Mouse (Mus musculus): ENCODE results near the gene Mkrn1. TPM values are rescaled to one million over a fixed set of nuclear protein-coding genes. Genes with fewer than 3 reads are reported as not detected.
"Not testable (repeated sequence)": the region's sequence is repeated elsewhere in the genome, so short reads cannot be mapped to it uniquely, and the experiment has no call there.

The Mkrn1 gene
- polyA plus RNA-seq, 1 experiment from 2014 or later, result 116 TPM

- Histone ChIP-seq H3K4me3 (no peak overlapping the region), H3K27me3 (ENCODE audit: insufficient read depth, poor library complexity, severe bottlenecking) (peaks cover 9% of the 10 kb centered on the region; the same call in 1 of the 2 replicates), H3K9me3 (no peaks in the 10 kb centered on the region), H3K36me3 (no peaks in the 10 kb centered on the region), H3K4me1 (replicated peaks) (peaks cover 8% of the 10 kb centered on the region), H3K27ac (no peak overlapping the region)
- WGBS, result 85% methylated on average over 2 of the region's 2 CpGs
- DNase-seq (ENCODE audit: low spot score), result no peak
Measured at GRCm38 (mm10) chr6:39425181-39425580, 4.9 kb upstream of the Mkrn1 start.

- no peak overlapping the region for H3K4me3 ChIP-seq
- peaks cover 9% of the 10 kb centered on the region; the same call in 1 of the 2 replicates for H3K27me3 ChIP-seq (ENCODE audit: insufficient read depth, poor library complexity, severe bottlenecking)
Measured at GRCm38 (mm10) chr6:39423686-39424085, 3.4 kb upstream of the Mkrn1 start.

GRCm38 (mm10) chr6:39423130-39423551 lies 2.9 kb upstream of the Mkrn1 start:
- Histone ChIP-seq H3K27ac (no peak overlapping the region), H3K9me3 (no peaks in the 10 kb centered on the region), H3K4me1 (replicated peaks) (peaks cover 18% of the 10 kb centered on the region), H3K27me3 (ENCODE audit: insufficient read depth, poor library complexity, severe bottlenecking) (peaks cover 9% of the 10 kb centered on the region; the same call in 1 of the 2 replicates), H3K36me3 (no peaks in the 10 kb centered on the region), H3K4me3 (no peak overlapping the region)
- WGBS, result 73% methylated on average over 6 of the region's 6 CpGs
- DNase-seq (ENCODE audit: low spot score), result no peak

More at GRCm38 (mm10) chr6:39423686-39424085, 3.4 kb upstream of the Mkrn1 start:
- peaks cover 12% of the 10 kb centered on the region for H3K4me1 ChIP-seq (replicated peaks)
- 92% methylated on average over 7 of the region's 7 CpGs for WGBS
- no peaks in the 10 kb centered on the region for H3K36me3 ChIP-seq
- no peak for DNase-seq (ENCODE audit: low spot score)
- H3K27ac ChIP-seq, result no peak overlapping the region
- no peaks in the 10 kb centered on the region for H3K9me3 ChIP-seq

- H3K36me3 ChIP-seq, result peaks cover 12% of the 10 kb centered on the region; the same call in 1 of the 2 replicates
- H3K4me1 ChIP-seq (replicated peaks), result peaks cover 23% of the 10 kb centered on the region
- H3K27me3 ChIP-seq (ENCODE audit: insufficient read depth, poor library complexity, severe bottlenecking), result peaks cover 9% of the 10 kb centered on the region; the same call in 1 of the 2 replicates
- peak overlapping the region; percentile 98 for H3K4me3 ChIP-seq
- H3K27ac ChIP-seq, result peak overlapping the region; percentile 96; the same call in 1 of the 2 replicates
- WGBS, result 50% methylated on average over 4 of the region's 4 CpGs
- H3K9me3 ChIP-seq, result no peaks in the 10 kb centered on the region
- DNase-seq (ENCODE audit: low spot score), result no peak
Measured at GRCm38 (mm10) chr6:39420867-39421266, 605 bp upstream of the Mkrn1 start.

GRCm38 (mm10) chr6:39419386-39419850 lies 844 bp downstream of the Mkrn1 start:
- no peak for DNase-seq (ENCODE audit: low spot score)
- H3K27ac ChIP-seq, result peak overlapping the region; percentile 96
- H3K27me3 ChIP-seq (ENCODE audit: insufficient read depth, poor library complexity, severe bottlenecking), result peaks cover 9% of the 10 kb centered on the region; the same call in 1 of the 2 replicates
- peaks cover 14% of the 10 kb centered on the region; the same call in 1 of the 2 replicates for H3K36me3 ChIP-seq
- peaks cover 23% of the 10 kb centered on the region for H3K4me1 ChIP-seq (replicated peaks)
- peak overlapping the region; percentile 98 for H3K4me3 ChIP-seq
- H3K9me3 ChIP-seq, result no peaks in the 10 kb centered on the region
- WGBS, result under 1% methylated on average over 43 of the region's 43 CpGs

- not testable (repeated sequence) for H3K27me3 ChIP-seq (ENCODE audit: insufficient read depth, poor library complexity, severe bottlenecking); H3K27ac ChIP-seq; H3K4me3 ChIP-seq; DNase-seq (ENCODE audit: low spot score); H3K9me3 ChIP-seq
- Histone ChIP-seq H3K4me1 (replicated peaks) (peaks cover 23% of the 10 kb centered on the region), H3K36me3 (peaks cover 14% of the 10 kb centered on the region; the same call in 1 of the 2 replicates)
Measured at GRCm38 (mm10) chr6:39416654-39417053, 3.6 kb downstream of the Mkrn1 start.

GRCm38 (mm10) chr6:39415762-39416161 lies 4.5 kb downstream of the Mkrn1 start:
- WGBS, result 53% methylated on average over 3 of the region's 5 CpGs
- H3K9me3 ChIP-seq, result no peaks in the 10 kb centered on the region
- H3K27me3 ChIP-seq (ENCODE audit: insufficient read depth, poor library complexity, severe bottlenecking), result no peaks in the 10 kb centered on the region; the same call in 1 of the 2 replicates
- H3K4me1 ChIP-seq (replicated peaks), result peaks cover 21% of the 10 kb centered on the region
- no peak overlapping the region for H3K27ac ChIP-seq
- H3K36me3 ChIP-seq, result peaks cover 14% of the 10 kb centered on the region; the same call in 1 of the 2 replicates
- DNase-seq (ENCODE audit: low spot score), result peak; percentile 64
- H3K4me3 ChIP-seq, result no peak overlapping the region

GRCm38 (mm10) chr6:39414106-39414505 lies 6.2 kb downstream of the Mkrn1 start:
- Histone ChIP-seq H3K27ac (no peak overlapping the region), H3K36me3 (peaks cover 27% of the 10 kb centered on the region), H3K4me1 (replicated peaks) (peaks cover 14% of the 10 kb centered on the region), H3K9me3 (no peaks in the 10 kb centered on the region), H3K4me3 (no peak overlapping the region), H3K27me3 (ENCODE audit: insufficient read depth, poor library complexity, severe bottlenecking) (no peaks in the 10 kb centered on the region; the same call in 1 of the 2 replicates)
- WGBS, result 84% methylated on average over 1 of the region's 1 CpGs
- no peak for DNase-seq (ENCODE audit: low spot score)

GRCm38 (mm10) chr6:39406480-39406879 lies 13.8 kb downstream of the Mkrn1 start:
- Histone ChIP-seq H3K36me3 (peaks cover 86% of the 10 kb centered on the region), H3K9me3 (no peaks in the 10 kb centered on the region), H3K27me3 (ENCODE audit: insufficient read depth, poor library complexity, severe bottlenecking) (no peaks in the 10 kb centered on the region), H3K4me1 (replicated peaks) (no peaks in the 10 kb centered on the region), H3K27ac (no peak overlapping the region), H3K4me3 (no peak overlapping the region)
- 97% methylated on average over 5 of the region's 5 CpGs for WGBS
- DNase-seq (ENCODE audit: low spot score), result no peak

- no peaks in the 10 kb centered on the region for H3K9me3 ChIP-seq
- no peaks in the 10 kb centered on the region for H3K27me3 ChIP-seq (ENCODE audit: insufficient read depth, poor library complexity, severe bottlenecking)
- H3K27ac ChIP-seq, result no peak overlapping the region
- no peak overlapping the region for H3K4me3 ChIP-seq
- 91% methylated on average over 2 of the region's 2 CpGs for WGBS
- no peak for DNase-seq (ENCODE audit: low spot score)
- H3K36me3 ChIP-seq, result peaks cover 96% of the 10 kb centered on the region
- no peaks in the 10 kb centered on the region for H3K4me1 ChIP-seq (replicated peaks)
Measured at GRCm38 (mm10) chr6:39403136-39403535, 17.1 kb downstream of the Mkrn1 start.

- Histone ChIP-seq H3K4me1 (replicated peaks) (no peaks in the 10 kb centered on the region), H3K27ac (no peak overlapping the region), H3K36me3 (peaks cover 95% of the 10 kb centered on the region), H3K9me3 (no peaks in the 10 kb centered on the region), H3K4me3 (no peak overlapping the region), H3K27me3 (ENCODE audit: insufficient read depth, poor library complexity, severe bottlenecking) (no peaks in the 10 kb centered on the region)
- peak; percentile 53 for DNase-seq (ENCODE audit: low spot score)
- WGBS, result 72% methylated on average over 7 of the region's 7 CpGs
Measured at GRCm38 (mm10) chr6:39400343-39400742, 19.9 kb downstream of the Mkrn1 start.

- no peak overlapping the region for H3K27ac ChIP-seq
- H3K4me3 ChIP-seq, result no peak overlapping the region
- no peaks in the 10 kb centered on the region for H3K27me3 ChIP-seq (ENCODE audit: insufficient read depth, poor library complexity, severe bottlenecking)
- H3K9me3 ChIP-seq, result no peaks in the 10 kb centered on the region
- no peak for DNase-seq (ENCODE audit: low spot score)
- 93% methylated on average over 9 of the region's 9 CpGs for WGBS
- H3K4me1 ChIP-seq (replicated peaks), result no peaks in the 10 kb centered on the region
- H3K36me3 ChIP-seq, result peaks cover 83% of the 10 kb centered on the region
Measured at GRCm38 (mm10) chr6:39398342-39398741, 21.9 kb downstream of the Mkrn1 start.

- Histone ChIP-seq H3K4me1 (replicated peaks) (no peaks in the 10 kb centered on the region), H3K9me3 (no peaks in the 10 kb centered on the region), H3K4me3 (no peak overlapping the region), H3K27me3 (ENCODE audit: insufficient read depth, poor library complexity, severe bottlenecking) (no peaks in the 10 kb centered on the region), H3K27ac (no peak overlapping the region), H3K36me3 (peaks cover 82% of the 10 kb centered on the region)
- WGBS, result 95% methylated on average over 6 of the region's 6 CpGs
- no peak for DNase-seq (ENCODE audit: low spot score)
Measured at GRCm38 (mm10) chr6:39397046-39397445, 23.2 kb downstream of the Mkrn1 start.

Measured in hindbrain, embryonic 10.5 days (tissue).